Mouse (Mus musculus) Muller cell, postnatal 12 days (primary cell): ENCODE measurements around the gene Maats1.

Experiments used
- DNase-seq: peaks from one replicate; pipeline ENCODE4 v3.0.0-alpha.2; 2015; ENCODE audit errors: inconsistent ontology term

Maats1 gene

GRCm38 (mm10) chr16:38294685-38295348, 47.1 kb downstream of the Maats1 start, which contains the start of gene Nr1i2:
TSS of gene Nr1i2 (minus strand) at chr16:38294824.
- DNase-seq, result no peak

GRCm38 (mm10) chr16:38290151-38290550, 51.8 kb downstream of the Maats1 start:
- no peak for DNase-seq

GRCm38 (mm10) chr16:38288851-38289250, 53.1 kb downstream of the Maats1 start:
- DNase-seq, result no peak

- DNase-seq, result no peak
Measured at GRCm38 (mm10) chr16:38287762-38288161, 54.2 kb downstream of the Maats1 start.

- DNase-seq, result no peak
Measured at GRCm38 (mm10) chr16:38287357-38287756, 54.6 kb downstream of the Maats1 start.

- no peak for DNase-seq
Measured at GRCm38 (mm10) chr16:38286541-38286940, 55.4 kb downstream of the Maats1 start.

- DNase-seq, result no peak
Measured at GRCm38 (mm10) chr16:38285801-38286200, 56.1 kb downstream of the Maats1 start.

GRCm38 (mm10) chr16:38283300-38283699, 58.6 kb downstream of the Maats1 start:
- no peak for DNase-seq

GRCm38 (mm10) chr16:38282559-38283160, 59.3 kb downstream of the Maats1 start:
- DNase-seq, result no peak

- DNase-seq, result no peak
Measured at GRCm38 (mm10) chr16:38280951-38281350, 61.0 kb downstream of the Maats1 start.

- no peak for DNase-seq
Measured at GRCm38 (mm10) chr16:38279794-38280193, 62.1 kb downstream of the Maats1 start.

GRCm38 (mm10) chr16:38274737-38275136, 67.2 kb downstream of the Maats1 start:
- DNase-seq, result no peak

GRCm38 (mm10) chr16:38272483-38272882, 69.5 kb downstream of the Maats1 start:
- no peak for DNase-seq

- no peak for DNase-seq
Measured at GRCm38 (mm10) chr16:38271601-38272000, 70.3 kb downstream of the Maats1 start.

GRCm38 (mm10) chr16:38255927-38256326, 86.0 kb downstream of the Maats1 start:
- no peak for DNase-seq

- DNase-seq, result no peak
Measured at GRCm38 (mm10) chr16:38255107-38255506, 86.8 kb downstream of the Maats1 start.

GRCm38 (mm10) chr16:38254001-38254400, 87.9 kb downstream of the Maats1 start:
- no peak for DNase-seq

GRCm38 (mm10) chr16:38250467-38250866, 91.5 kb downstream of the Maats1 start:
- no peak for DNase-seq

GRCm38 (mm10) chr16:38248331-38248961, 93.5 kb downstream of the Maats1 start:
- DNase-seq, result peak; percentile 9
